Mouse (Mus musculus): Measurements from ENCODE around the gene Prss27.

DNA sequence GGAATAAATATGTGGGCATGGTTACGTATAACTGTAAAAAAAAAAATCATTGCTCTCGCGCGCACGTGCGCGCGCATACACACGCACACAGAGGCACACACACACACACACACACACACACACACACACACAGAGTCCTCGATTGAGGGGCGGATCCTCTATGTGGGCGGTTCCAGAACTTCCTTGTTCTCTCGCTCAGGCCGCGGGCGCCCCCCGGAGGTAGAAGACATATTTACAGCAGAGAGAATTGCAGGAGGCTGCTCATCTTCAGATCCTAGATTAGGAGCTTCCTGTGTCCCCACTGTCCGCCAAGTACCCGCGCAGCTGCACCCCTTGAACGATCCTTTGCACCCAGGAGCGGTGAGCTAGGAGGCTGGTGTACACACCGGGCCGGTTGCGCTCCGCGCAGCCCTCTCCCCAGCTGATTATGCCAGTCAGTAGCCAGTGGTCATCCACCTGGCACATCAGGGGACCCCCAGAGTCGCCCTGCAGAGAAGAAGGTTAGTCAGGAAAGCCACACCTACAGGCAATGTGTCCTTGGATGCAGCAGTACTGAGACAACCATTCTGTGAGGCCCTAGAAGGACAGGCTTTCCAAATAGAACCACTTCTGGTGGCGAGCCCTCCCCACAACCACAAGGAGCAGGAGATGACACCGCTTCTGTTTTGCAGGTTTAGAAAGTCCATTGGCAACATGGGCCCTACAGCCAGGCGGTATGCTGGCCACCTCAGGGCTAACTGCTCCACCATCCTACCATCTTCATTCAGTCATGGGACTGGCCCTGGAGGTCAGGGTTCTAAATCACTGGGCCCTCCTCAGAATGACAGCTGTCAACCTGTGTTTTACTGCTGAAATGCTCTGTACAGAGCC lies 44.1 kb upstream of the Prss27 start:
- TF ChIP-seq CTCF (IDR thresholded peaks at IDR 0.05) (peak; percentile 65), EP300 (IDR thresholded peaks at IDR 0.05; ENCODE audit: insufficient read depth, low read depth, low read length) (no peak), POLR2A (IDR thresholded peaks at IDR 0.05; ENCODE audit: insufficient read depth, low read depth, low read length) (no peak)

Data from heart, adult 2 months (tissue).